Mouse (Mus musculus): ENCODE results near the gene Gm20716.

DNA sequence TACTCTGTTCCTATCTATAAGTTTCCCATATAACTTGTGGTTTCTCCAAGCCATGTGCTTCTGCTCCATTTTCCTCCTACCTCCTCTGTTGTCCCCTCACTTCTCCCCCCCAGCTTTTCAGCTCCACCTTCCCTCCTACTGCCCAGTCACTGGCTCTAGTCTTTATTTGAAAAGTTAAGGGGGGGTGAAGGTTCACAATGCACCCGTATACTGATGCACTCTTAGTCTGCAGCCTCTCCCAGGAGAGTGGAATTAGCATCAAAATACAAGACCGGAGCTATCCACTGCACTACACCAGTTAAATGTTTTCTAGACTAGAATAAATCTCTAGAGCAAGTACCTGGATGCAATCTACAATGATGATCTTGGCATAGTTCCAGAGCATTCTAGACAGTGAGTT lies 34.4 kb downstream of the Gm20716 start:
- no peak for TF ChIP-seq CTCF (IDR thresholded peaks at IDR 0.05; ENCODE audit: insufficient read depth, low read depth, low read length)
- TF ChIP-seq POLR2A (IDR thresholded peaks at IDR 0.05; ENCODE audit: insufficient read depth, low read depth, low read length): no peak

Measured in olfactory bulb, adult 2 months (tissue).